Mouse (Mus musculus) ES-E14 (cell line): ENCODE measurements at regions not wholly inside any gene's neighbourhood (a gene's known extent, or its start where the extent isn't known, plus 50 kb on each side); places are given as distances from the start of the nearest gene placed in this dataset.

Experiments used
- CHD2 ChIP-seq: IDR thresholded peaks from 2 replicates; pipeline ENCODE4 v1.6.1; 2014; ENCODE audit warnings: mild to moderate bottlenecking, low read depth, low read length, inconsistent platforms
- HCFC1 ChIP-seq: IDR thresholded peaks from 2 replicates; pipeline ENCODE4 v1.6.1; 2012; ENCODE audit warnings: low read length, inconsistent platforms, borderline replicate concordance; ENCODE audit not compliant: insufficient read depth
- MAFK ChIP-seq: IDR thresholded peaks from 2 replicates; pipeline ENCODE4 v1.6.1; 2014; ENCODE audit warnings: mild to moderate bottlenecking, low read depth, low read length, inconsistent platforms; ENCODE audit not compliant: insufficient read depth
- ZC3H11A ChIP-seq: IDR thresholded peaks from 2 replicates; pipeline ENCODE4 v1.6.1; 2012; ENCODE audit warnings: low read depth, mild to moderate bottlenecking, inconsistent platforms, low read length, borderline replicate concordance
- ZNF384 ChIP-seq: IDR thresholded peaks from 2 replicates; pipeline ENCODE4 v1.6.1; 2012; ENCODE audit warnings: low read depth, low read length, inconsistent platforms

DNA sequence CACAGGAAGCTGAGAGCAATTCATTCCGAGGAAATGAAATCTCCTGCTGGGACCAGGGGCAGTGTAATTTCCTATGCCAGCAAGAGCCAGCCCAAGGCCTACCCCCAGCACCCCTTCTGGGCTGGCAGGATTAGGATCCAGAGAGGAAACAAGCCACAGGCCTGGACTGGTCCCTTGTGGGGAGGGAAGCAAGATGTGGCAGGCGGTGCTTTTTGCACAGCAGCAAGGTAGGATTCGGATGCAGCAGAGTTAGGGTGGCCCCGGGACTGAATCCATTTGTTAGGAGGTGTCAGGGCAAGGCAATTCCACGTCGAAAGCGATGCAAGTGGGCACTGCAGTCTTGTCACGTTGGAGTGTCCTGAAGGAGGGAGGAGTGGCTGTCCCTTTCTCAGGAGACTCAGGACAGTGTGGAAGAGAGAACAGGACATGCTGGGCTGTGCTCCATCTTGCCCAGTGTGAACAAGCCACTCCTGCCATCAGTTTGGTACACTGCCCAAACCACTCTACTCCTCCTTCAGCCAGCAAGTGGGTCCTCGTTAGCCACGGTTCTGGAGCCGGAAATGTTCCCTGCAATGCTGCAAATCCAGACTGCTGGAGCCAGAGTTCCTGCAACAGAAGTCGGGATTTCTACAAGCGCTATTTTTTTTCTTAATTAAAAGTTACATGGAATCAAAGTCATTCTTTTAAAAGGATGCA lies 150.1 kb upstream of the Tmem45b start:
- no peak for TF ChIP-seq MAFK
- no peak for TF ChIP-seq ZC3H11A
- no peak for TF ChIP-seq ZNF384
- TF ChIP-seq HCFC1 = no peak
- TF ChIP-seq CHD2 = no peak
